Mouse (Mus musculus): ENCODE results near the gene Cuedc1. TPM values are rescaled to one million over a fixed set of nuclear protein-coding genes. Genes with fewer than 3 reads are reported as not detected.
"Not testable (repeated sequence)": the region's sequence is repeated elsewhere in the genome, so short reads cannot be mapped to it uniquely, and the experiment has no call there.

Gene Cuedc1
- total RNA-seq, 2 experiments from 2014 or later = 50.5 to 60.6 TPM

- DNase-seq = no peak
Measured at GRCm38 (mm10) chr11:88198223-88198622, 100.4 kb downstream of the Cuedc1 start.

DNA sequence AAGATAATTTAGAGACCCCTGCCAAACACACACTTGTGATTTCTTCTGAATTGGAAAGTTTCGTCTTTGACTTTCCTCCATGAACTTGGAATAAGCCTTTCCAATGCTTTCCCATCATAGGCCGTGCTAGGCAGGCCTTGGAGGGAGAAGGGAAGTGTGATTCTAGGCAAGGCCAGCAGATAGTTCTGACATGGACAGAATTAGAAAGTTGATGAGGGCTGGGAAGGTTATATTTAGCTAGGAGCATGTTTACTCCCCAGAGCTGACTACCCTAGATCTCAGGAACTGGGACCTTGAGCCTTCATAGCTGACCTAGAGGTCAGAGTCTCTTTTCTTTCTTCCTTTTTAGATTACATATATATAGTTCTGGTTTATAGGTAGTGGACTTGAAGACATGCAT is 103.3 kb downstream of the Cuedc1 start:
- no peak for DNase-seq

- DNase-seq = no peak
Measured at GRCm38 (mm10) chr11:88202077-88202476, 104.2 kb downstream of the Cuedc1 start.

- peak; percentile 88 for DNase-seq
Measured at GRCm38 (mm10) chr11:88203712-88204532, 106.1 kb downstream of the Cuedc1 start, which contains the start of gene Mrps23. TSS of gene Mrps23 (plus strand) at chr11:88204388.

DNA sequence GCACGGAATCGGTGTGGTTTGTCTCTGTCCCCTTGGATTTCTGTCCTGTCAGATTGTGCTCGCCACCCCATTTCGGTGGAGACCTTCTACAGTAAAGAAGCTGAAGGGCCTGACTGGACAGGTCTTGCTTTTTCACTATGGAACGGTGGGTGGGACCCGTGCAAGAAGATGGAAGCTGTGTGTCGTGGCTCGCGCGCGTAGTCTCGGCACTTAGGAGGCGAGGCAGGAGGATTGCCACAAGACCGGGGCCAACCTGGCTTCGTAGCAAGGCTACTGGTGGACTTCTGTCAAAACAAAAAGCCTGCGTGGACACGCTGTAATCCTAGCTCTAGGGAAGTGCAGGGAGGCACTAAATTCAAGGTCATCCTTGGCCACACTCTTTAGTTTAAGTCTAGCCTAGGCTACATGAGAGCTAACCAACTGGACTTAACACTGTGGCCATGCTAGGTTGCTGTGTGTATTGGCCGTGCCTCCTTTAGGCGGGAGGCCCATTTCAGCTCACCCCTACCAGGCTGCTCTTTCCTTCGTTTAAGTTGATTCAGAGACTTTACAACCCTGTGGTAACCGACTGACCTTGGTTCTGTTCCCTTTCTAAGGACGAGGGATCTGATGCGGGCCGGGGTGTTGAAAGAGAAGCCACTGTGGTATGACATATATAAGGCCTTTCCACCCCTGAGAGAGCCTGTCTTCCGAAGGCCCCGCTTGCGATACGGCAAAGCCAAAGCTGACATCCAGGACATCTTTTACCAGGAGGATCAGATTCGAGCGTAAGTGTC is 106.9 kb downstream of the Cuedc1 start:
- DNase-seq = no peak

- not testable (repeated sequence) for DNase-seq
Measured at GRCm38 (mm10) chr11:88206576-88206975, 108.7 kb downstream of the Cuedc1 start.

DNA sequence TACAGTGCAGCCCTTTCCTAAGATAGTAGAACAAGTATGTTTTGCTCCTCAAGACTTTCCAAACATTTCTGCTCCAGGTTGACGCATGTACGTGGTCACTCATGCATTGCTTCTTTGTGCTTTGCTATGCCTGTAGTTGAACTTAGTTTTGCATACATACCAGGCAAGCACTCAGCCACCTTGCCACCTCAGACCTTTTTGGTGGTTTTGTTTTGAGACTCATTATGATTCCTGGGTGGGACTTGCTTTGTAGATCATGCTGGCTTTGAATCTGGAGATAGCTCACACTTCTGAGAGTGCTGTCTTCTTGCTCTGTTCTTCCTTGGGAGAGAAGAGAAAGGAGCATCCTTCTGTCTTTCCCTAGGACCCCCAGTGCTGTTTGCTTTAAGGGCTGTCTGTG is 109.8 kb downstream of the Cuedc1 start:
- no peak for DNase-seq

- DNase-seq = no peak
Measured at GRCm38 (mm10) chr11:88211824-88212582, 114.1 kb downstream of the Cuedc1 start.

DNA sequence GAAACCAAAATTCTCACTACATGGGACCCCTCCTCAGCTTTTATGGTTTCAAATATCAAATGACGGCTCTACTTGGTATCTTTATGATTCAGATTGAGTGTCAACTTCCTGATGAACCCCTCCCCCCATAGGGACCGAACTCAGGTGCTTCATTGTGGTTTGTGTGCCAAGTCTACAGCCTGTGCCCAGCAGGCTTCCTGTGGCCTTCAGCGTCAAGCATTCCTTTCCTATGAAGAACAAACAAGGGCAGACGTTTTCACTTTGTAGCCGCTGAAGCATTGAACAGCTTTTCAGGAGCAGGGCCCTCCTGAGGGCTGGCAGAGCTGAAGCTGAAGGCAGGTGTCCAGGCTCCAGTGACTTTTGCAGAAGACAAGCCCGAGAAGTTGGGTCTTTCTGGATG is 115.9 kb downstream of the Cuedc1 start:
- DNase-seq = no peak

- no peak for DNase-seq
Measured at GRCm38 (mm10) chr11:88214881-88215831, 117.3 kb downstream of the Cuedc1 start.

GRCm38 (mm10) chr11:88216231-88216685 is 118.4 kb downstream of the Cuedc1 start:
- peak; percentile 70 for DNase-seq

DNA sequence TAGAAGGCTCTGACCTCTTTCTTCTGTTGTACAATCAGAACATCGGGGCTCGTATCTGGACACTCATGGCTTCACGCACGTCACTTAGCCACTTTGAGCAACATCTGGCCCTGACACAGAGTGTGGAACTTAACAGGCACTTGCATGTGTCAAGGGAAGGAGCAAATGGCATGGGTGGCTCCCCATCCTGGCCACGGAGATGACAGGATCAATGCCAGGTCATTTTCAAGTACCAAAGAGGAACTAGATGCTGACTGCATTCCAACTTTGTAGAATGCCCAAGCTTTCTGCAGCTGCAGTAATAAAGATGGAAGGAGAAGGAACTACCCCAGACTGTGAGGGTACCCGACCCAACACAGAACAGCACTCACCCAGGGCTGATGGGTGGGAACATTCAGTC is 120.3 kb downstream of the Cuedc1 start:
- DNase-seq = no peak

DNA sequence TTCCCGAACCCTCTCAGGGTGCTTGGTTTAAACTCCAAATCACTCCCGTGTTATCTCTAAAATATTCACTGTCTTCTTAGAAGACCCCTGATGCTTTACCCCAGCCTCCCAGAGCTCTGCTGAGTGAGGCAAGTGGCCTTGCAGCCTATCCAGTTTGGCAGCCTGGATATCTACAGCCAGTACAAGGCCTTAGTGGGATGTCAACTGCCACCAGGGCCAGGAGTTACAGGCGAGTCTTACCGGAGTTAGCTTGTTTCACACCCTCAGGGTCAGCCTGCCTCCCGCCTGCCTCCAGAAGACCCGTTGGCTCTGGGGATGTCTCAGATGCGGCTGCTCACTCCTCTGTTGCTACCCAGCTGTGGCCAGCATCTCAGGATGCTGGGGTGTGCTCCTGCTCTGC is 120.7 kb downstream of the Cuedc1 start:
- no peak for DNase-seq

- DNase-seq = no peak
Measured at GRCm38 (mm10) chr11:88221929-88222475, 124.1 kb downstream of the Cuedc1 start.

DNA sequence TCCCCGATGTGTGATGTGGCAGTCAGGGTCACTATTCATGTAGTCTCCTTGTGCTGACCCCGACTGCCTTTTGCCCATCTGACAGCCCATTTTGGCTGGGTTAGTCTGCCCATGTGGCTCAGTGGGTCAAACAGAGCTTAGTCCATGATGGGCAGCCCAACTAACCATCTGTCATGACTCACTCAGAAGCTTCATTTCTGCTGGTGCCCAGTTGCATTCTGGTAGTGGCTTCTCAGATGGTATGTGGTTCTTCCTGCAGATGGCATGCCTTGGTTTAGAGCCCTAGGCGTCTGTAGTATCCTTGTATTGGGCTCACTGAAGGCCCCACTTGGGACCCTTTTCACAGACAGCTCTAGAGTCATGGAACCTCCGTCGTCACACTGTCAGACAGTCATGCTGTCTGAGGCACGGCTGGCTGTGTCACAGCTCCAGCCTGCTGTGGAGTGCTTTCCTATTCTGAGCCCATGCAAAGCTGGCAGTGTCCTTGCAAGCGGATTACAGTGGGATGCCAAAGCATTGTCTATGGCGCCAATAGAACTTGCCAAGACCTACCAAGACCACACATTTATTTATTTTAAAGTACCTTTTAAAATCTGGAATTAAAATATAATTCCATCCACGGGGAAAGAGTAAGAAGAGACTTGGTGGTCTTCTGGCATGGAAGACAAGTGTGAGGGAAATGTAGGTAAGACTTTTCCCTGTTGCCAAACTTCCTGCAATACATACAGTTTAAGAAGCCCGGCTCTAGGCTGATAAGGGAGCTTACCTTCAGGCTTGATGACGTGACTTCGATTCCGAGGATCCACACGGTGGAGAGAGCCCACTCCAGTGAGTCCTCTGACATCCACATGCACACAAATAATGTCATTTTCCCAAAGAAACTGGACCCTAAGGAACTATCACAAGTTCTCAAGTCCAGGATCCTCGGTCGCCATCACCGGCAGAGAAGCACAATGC is 129.4 kb downstream of the Cuedc1 start:
- DNase-seq = no peak

- DNase-seq = peak; percentile 74
Measured at GRCm38 (mm10) chr11:88231213-88231790, 133.4 kb downstream of the Cuedc1 start.

DNA sequence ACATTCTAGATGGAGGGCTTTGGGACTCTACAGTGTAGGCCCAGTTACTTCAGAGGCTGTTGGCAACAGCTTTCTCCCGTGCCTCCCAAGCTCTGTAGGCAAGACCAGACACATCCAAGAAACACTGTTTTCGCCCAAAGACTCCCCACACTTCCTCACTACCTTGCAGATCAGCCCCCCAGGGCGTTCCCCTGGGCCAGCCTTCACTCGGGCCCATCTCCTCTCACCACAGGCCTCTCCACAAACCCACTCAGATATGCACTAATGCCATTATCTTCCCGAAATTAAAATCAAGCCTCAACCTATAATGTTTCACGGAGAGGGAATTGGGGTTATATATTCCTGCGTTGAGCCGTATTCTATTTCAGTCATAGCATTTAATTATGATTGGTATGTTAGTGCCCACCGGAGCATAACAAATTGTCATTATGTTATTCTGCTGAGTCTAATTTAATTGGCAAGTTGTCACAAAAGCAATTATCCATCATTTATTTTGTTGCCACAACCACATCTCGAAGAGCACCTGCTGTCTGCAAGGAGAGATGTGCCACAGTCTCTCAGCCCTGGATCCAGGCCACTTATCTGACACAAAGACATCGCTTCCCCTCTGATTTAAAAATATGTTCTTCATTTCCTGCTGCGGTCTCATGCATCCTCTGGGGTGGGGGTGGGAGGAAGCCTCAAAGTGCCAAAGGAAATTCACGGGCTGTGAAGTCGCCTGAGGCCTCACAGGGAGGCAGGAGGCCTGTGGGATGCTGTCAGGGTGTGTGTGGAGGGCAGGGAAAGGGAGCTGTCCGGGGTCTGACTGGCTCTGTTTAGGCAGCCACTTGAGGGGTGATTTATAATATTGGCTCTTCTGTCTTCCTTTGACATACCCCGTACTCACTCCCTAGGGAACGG is 135.9 kb downstream of the Cuedc1 start:
- DNase-seq = no peak

DNA sequence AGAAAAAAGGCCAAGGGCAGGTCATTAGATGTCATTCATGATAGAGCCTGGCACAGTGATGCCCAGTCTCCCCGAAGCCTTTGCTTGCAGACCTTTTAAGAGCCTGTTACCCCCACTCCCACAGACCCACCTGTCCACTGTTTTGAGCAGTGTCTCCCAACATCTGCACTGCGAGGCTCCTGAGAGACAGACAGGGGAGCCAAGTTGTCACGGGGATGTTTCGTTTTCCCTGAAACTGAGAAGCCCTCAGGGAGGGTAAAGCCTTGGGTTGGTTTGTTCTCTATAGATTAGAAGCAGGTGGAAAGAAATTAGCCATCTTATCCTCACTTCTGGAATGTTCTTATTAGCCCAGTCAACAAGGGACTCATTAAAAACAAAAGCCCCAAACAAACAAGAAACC is 136.9 kb downstream of the Cuedc1 start:
- no peak for DNase-seq

Measured in gastrocnemius, postnatal 10 days (tissue).